Mouse (Mus musculus) splenic B cell, adult 2 months (primary cell): ENCODE results near the gene Gm5475.

Experiments
- DNase-seq: peaks from one replicate; pipeline ENCODE4 v3.0.0-alpha.2; 2011; ENCODE audit warnings: low read depth, low spot score
- H3K27me3 ChIP-seq: 2 replicates; pipeline ENCODE4 v1.6.1; 2012; ENCODE audit warnings: mild to moderate bottlenecking, low read length, moderate library complexity, mixed read lengths; ENCODE audit not compliant: control insufficient read depth, poor library complexity, insufficient read depth, severe bottlenecking
- H3K36me3 ChIP-seq: 2 replicates; pipeline ENCODE4 v1.6.1; 2012; ENCODE audit warnings: mild to moderate bottlenecking, low read length, moderate library complexity, mixed read lengths; ENCODE audit not compliant: control insufficient read depth, poor library complexity, insufficient read depth, severe bottlenecking

The Gm5475 gene

DNA sequence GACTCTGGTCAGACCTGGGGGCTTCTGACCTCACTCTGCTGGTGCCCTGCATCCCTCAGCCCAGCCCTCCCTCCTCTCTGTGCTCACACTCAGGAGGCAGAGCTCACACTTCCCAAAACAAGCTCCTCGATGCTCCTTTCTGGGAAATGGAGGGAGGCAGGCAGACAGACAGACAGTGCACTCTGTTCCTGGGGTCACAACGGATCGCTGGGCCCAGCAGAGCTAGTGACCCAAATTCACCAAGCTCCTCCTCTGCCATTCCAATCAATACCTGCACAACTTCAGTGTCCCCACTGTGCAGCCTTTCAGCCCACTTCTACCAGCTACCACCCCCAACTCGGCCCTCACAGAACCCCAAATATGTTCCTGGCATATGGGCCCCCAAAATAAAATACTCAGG, 20.1 kb upstream of the Gm5475 start:
- Histone ChIP-seq H3K27me3 (no peaks in the 10 kb centered on the region), H3K36me3 (no peaks in the 10 kb centered on the region; the same call in 1 of the 2 replicates)
- no peak for DNase-seq

- Histone ChIP-seq H3K36me3 (no peaks in the 10 kb centered on the region; the same call in 1 of the 2 replicates), H3K27me3 (no peaks in the 10 kb centered on the region)
- DNase-seq: no peak
Observed at GRCm38 (mm10) chr15:100402347-100402746, 19.6 kb upstream of the Gm5475 start.

- Histone ChIP-seq H3K27me3 (no peaks in the 10 kb centered on the region), H3K36me3 (no peaks in the 10 kb centered on the region; the same call in 1 of the 2 replicates)
- no peak for DNase-seq
Observed at GRCm38 (mm10) chr15:100402798-100403197, 19.1 kb upstream of the Gm5475 start.

DNA sequence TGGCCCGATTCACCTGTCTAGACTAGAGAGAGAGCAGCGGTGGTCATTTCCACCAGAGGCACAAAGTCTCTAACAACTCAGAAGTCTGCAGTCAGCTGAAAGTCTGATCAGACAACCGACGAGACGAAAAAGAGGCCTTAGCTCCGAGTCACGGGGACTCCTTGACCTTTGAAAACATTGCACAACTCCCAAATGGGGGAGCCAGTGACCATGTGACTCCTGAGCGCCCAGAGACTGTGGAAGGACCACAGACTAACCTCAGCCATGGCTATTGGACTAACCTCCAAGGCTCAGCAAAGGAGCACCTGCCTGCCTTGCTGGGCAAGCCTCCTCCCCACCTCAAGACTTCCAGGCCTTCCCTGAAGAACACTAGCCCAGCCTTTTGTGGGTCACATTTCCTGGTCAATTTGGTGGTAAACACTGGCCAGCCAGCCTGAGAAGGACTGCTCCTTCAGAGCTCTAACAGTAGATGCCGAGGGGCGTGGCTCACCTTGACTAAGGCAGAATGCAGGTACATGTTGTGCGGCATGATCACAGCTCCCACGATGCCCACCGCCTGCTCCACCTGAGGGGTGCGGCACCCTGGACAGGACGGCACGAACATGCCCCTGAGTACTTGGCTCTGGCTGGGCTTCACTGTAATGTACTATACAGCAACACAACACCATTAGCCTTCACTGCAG, 18.5 kb upstream of the Gm5475 start:
- Histone ChIP-seq H3K36me3 (no peaks in the 10 kb centered on the region; the same call in 1 of the 2 replicates), H3K27me3 (no peaks in the 10 kb centered on the region)
- DNase-seq: no peak

DNA sequence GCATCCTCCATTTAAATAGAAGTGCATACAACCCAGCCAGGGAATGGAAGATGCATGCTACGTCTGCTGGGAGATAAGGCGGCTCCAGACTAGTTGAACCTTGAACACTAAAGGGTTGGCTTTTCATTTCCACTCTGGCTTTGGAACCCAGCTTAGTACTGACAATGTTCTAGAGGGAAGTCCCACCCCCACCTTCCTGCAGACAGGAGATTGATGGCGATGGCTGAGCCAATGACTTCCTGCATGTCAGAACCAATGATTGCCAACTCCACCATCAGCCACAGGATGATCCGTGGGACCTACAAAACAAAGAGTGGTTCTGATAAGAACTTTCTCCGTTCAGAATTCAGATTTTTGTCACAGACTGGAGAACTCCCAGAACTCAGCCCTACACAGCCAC, 15.9 kb upstream of the Gm5475 start:
- Histone ChIP-seq H3K36me3 (no peaks in the 10 kb centered on the region; the same call in 1 of the 2 replicates), H3K27me3 (no peaks in the 10 kb centered on the region)
- no peak for DNase-seq

DNA sequence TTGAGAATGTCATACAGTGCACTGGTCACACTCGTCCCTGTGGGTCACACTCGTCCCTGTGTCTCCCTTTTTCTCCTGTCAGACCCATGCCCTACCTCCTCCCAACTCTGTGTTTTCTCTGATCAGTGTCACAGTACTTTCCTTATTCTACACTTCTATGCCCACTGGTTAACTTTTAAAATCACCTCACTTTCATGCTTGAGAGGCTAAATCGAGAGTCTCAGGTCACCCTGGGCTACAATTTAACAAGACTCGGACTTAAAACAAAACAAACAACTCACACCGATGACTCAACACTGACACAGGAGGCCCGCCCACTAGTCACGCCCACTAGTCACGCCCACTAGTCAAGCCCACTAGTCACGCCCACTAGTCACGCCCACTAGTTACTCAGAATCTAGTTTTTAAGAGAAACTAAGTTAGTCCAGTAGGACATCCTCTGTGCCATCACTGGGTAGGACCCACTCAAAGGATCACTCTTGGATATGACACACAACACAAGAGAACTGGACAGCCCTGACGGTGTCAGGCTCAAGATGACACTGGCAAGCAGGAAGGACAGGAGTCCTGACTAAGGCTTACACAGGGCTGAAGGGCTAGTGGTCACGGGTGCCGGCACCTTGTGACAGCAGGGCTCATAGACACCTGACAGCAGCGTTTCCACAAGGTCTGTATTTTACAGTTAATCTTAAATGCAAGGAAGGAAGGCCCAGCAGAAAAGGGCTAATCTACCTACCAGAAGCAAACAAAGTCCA, 10.9 kb upstream of the Gm5475 start:
- peak; percentile 43 for DNase-seq

DNA sequence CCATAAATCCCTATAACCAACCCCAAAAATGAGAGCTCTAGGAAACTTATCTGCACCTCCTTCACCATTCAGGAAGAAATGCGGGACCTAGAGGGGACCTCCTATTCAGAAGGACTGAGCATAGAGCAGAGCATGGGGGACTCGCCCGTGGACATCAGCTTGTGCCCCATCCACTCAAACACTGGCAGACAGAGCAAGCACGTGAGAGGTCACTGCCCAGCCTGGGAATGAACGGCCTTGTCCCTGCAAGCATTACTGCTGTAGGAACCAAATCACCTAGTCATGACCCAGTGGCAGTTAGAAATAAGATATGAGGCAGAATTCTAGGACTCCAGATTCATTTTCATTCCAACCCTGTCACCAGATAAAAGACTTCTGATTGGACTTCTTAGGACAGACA, 10.2 kb upstream of the Gm5475 start:
- no peak for DNase-seq
- Histone ChIP-seq H3K36me3 (no peaks in the 10 kb centered on the region), H3K27me3 (no peaks in the 10 kb centered on the region)

More for the DNA sequence above, 10.9 kb upstream of the Gm5475 start:
- no peaks in the 10 kb centered on the region for H3K27me3 ChIP-seq
- no peaks in the 10 kb centered on the region; the same call in 1 of the 2 replicates for H3K36me3 ChIP-seq

DNA sequence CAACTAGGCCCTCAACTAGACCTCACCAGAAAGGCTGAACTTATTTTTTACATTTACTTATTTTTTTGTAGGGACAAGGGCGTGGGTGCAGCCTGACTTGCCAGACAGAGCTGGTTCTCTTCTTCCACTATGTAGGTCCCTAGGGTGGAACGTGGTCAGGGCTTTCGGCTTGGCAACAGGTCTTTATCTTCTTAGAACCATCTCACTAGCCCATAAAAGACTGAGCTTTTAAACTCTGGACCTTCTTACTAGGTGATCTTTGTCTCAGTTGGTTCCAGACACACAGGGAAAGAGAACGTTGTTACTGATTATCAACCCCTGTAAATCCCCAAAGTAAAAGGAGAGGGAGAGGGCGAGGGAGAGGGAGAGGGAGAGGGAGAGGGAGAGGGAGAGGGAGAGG, 8.6 kb upstream of the Gm5475 start:
- no peak for DNase-seq
- Histone ChIP-seq H3K27me3 (no peaks in the 10 kb centered on the region), H3K36me3 (no peaks in the 10 kb centered on the region)

DNA sequence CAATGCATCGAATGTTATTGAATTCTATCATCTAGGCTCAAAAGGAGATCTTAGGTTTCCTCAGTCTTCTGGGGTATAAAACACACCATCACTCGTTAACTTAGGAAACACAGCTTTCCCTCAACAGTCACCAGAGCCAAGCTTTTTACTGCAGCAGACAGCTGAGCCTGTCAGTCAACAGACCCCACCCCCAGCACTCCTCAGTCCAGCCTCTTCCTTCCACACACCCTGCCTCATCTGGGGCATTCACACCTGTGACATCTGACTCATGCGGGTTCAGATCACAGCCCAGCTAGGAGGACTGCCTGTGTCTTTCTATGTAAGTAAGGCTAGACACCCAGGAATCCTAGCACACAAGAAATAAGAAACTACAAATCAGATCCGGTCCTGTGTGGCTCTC, 7.9 kb upstream of the Gm5475 start:
- no peaks in the 10 kb centered on the region for H3K36me3 ChIP-seq
- DNase-seq: no peak
- H3K27me3 ChIP-seq: no peaks in the 10 kb centered on the region

- no peaks in the 10 kb centered on the region for H3K27me3 ChIP-seq
- DNase-seq: no peak
- H3K36me3 ChIP-seq: no peaks in the 10 kb centered on the region
Observed at GRCm38 (mm10) chr15:100414942-100415341, 7.0 kb upstream of the Gm5475 start.

GRCm38 (mm10) chr15:100415684-100416083, 6.3 kb upstream of the Gm5475 start:
- H3K27me3 ChIP-seq: no peaks in the 10 kb centered on the region
- DNase-seq: no peak

GRCm38 (mm10) chr15:100417854-100418450, 4.0 kb upstream of the Gm5475 start:
- no peak for DNase-seq
- Histone ChIP-seq H3K36me3 (no peaks in the 10 kb centered on the region), H3K27me3 (no peaks in the 10 kb centered on the region)

More at GRCm38 (mm10) chr15:100415684-100416083, 6.3 kb upstream of the Gm5475 start:
- no peaks in the 10 kb centered on the region for H3K36me3 ChIP-seq

- no peak for DNase-seq
- Histone ChIP-seq H3K27me3 (no peaks in the 10 kb centered on the region), H3K36me3 (no peaks in the 10 kb centered on the region)
Observed at GRCm38 (mm10) chr15:100419311-100419710, 2.6 kb upstream of the Gm5475 start.

GRCm38 (mm10) chr15:100419901-100420745, 1.8 kb upstream of the Gm5475 start:
- no peaks in the 10 kb centered on the region; the same call in 1 of the 2 replicates for H3K27me3 ChIP-seq
- no peaks in the 10 kb centered on the region for H3K36me3 ChIP-seq
- peak; percentile 16 for DNase-seq
